Mouse (Mus musculus) limb, embryonic 10.5 days (tissue): ENCODE results near the gene Ascl3. TPM values are rescaled to one million over a fixed set of nuclear protein-coding genes. Genes with fewer than 3 reads are reported as not detected.

Experiments used
- DNase-seq: peaks from one replicate; pipeline ENCODE4 v3.0.0-alpha.2; 2017; ENCODE audit warnings: low spot score
- H3K27ac ChIP-seq: fragments of 300-500 bp; sonication (generic); 2 replicates; pipeline ENCODE4 v1.5.1; 2016; ENCODE audit warnings: mild to moderate bottlenecking
- H3K27me3 ChIP-seq: fragments of 300-500 bp; sonication (generic); 2 replicates; pipeline ENCODE4 v1.6.1; 2016; ENCODE audit warnings: low read depth, mild to moderate bottlenecking; ENCODE audit not compliant: poor library complexity, severe bottlenecking
- H3K36me3 ChIP-seq: fragments of 300-500 bp; sonication (generic); 2 replicates; pipeline ENCODE4 v1.6.1; 2016; ENCODE audit warnings: mild to moderate bottlenecking, moderate library complexity
- H3K4me1 ChIP-seq: fragments of 300-500 bp; sonication (generic); 2 replicates; pipeline ENCODE4 v1.6.1; 2016
- H3K4me3 ChIP-seq: fragments of 300-500 bp; sonication (generic); 2 replicates; pipeline ENCODE4 v1.5.1; 2016; ENCODE audit warnings: mild to moderate bottlenecking, moderate library complexity
- H3K9me3 ChIP-seq: fragments of 300-500 bp; sonication (generic); replicated peaks from 2 replicates; pipeline ENCODE4 v1.6.1; 2016; ENCODE audit warnings: mild to moderate bottlenecking
- WGBS: fragments of 180-500 bp; shearing (Covaris S2); methylation state at CpG from one replicate; pipeline ENCODE4 v1.1.7; 2016; 5-methylcytosine and 5-hydroxymethylcytosine counted together
- polyA plus RNA-seq: library from polyadenylated mRNA; unstranded; fragments of >200 nt; fragmentation: Nextera tagmentation; extraction: Ambion mirVana; gene quantifications from 2 replicates; pipeline ENCODE4 v1.2.1, GENCODE M21; 2016

Ascl3 gene
- polyA plus RNA-seq: 0.35 TPM in 1 of 2 replicates, not detected in the other

- H3K4me1 ChIP-seq: peaks cover 6% of the 10 kb centered on the region; the same call in 1 of the 2 replicates
- H3K4me3 ChIP-seq: no peak within 1 kb of the TSS
- WGBS: 88% methylated on average over 5 of the region's 5 CpGs
- H3K36me3 ChIP-seq: no peaks in the 10 kb centered on the region
- no peak within 1 kb of the TSS for H3K27ac ChIP-seq
- H3K27me3 ChIP-seq: no peaks in the 10 kb centered on the region
- no peak for DNase-seq
- no peaks in the 10 kb centered on the region for H3K9me3 ChIP-seq
Measured at GRCm38 (mm10) chr7:109731626-109732025, at the start of gene Ascl3. TSS of gene Ascl3 (minus strand) at chr7:109731726.

- peaks cover 14% of the 10 kb centered on the region for H3K4me1 ChIP-seq
- H3K4me3 ChIP-seq: peak overlapping the region; percentile 56
- H3K9me3 ChIP-seq: no peaks in the 10 kb centered on the region
- no peaks in the 10 kb centered on the region for H3K36me3 ChIP-seq
- H3K27me3 ChIP-seq: peaks cover 68% of the 10 kb centered on the region
- no peak for DNase-seq
- WGBS: 3% methylated on average over 24 of the region's 24 CpGs
- H3K27ac ChIP-seq: no peak overlapping the region
Measured at GRCm38 (mm10) chr7:109781087-109781469, 49.6 kb upstream of the Ascl3 start.

- no peaks in the 10 kb centered on the region for H3K36me3 ChIP-seq
- H3K9me3 ChIP-seq: no peaks in the 10 kb centered on the region
- DNase-seq: no peak
- H3K27ac ChIP-seq: no peak overlapping the region
- H3K4me3 ChIP-seq: no peak overlapping the region
- no peaks in the 10 kb centered on the region for H3K4me1 ChIP-seq
- H3K27me3 ChIP-seq: no peaks in the 10 kb centered on the region
Measured at GRCm38 (mm10) chr7:109772251-109772650, 40.7 kb upstream of the Ascl3 start.

- no peak for DNase-seq
- Histone ChIP-seq H3K27ac (no peak overlapping the region), H3K4me3 (no peak overlapping the region), H3K27me3 (no peaks in the 10 kb centered on the region), H3K9me3 (no peaks in the 10 kb centered on the region), H3K4me1 (no peaks in the 10 kb centered on the region), H3K36me3 (no peaks in the 10 kb centered on the region)
- WGBS: 59% methylated on average over 2 of the region's 2 CpGs
Measured at GRCm38 (mm10) chr7:109768699-109769383, 37.3 kb upstream of the Ascl3 start.

- Histone ChIP-seq H3K4me3 (no peak overlapping the region), H3K27ac (no peak overlapping the region), H3K27me3 (no peaks in the 10 kb centered on the region), H3K4me1 (no peaks in the 10 kb centered on the region), H3K36me3 (no peaks in the 10 kb centered on the region), H3K9me3 (no peaks in the 10 kb centered on the region)
- no peak for DNase-seq
- WGBS: 86% methylated on average over 7 of the region's 7 CpGs
Measured at GRCm38 (mm10) chr7:109767575-109768350, 36.2 kb upstream of the Ascl3 start.

- no peak overlapping the region for H3K4me3 ChIP-seq
- WGBS: 81% methylated on average over 2 of the region's 2 CpGs
- no peak overlapping the region for H3K27ac ChIP-seq
- no peaks in the 10 kb centered on the region for H3K4me1 ChIP-seq
- no peaks in the 10 kb centered on the region for H3K9me3 ChIP-seq
- no peak for DNase-seq
- H3K36me3 ChIP-seq: no peaks in the 10 kb centered on the region
- H3K27me3 ChIP-seq: no peaks in the 10 kb centered on the region
Measured at GRCm38 (mm10) chr7:109764009-109764408, 32.5 kb upstream of the Ascl3 start.

- H3K27me3 ChIP-seq: no peaks in the 10 kb centered on the region
- H3K4me3 ChIP-seq: no peak overlapping the region
- H3K4me1 ChIP-seq: peaks cover 17% of the 10 kb centered on the region
- H3K36me3 ChIP-seq: no peaks in the 10 kb centered on the region
- 84% methylated on average over 3 of the region's 3 CpGs for WGBS
- no peaks in the 10 kb centered on the region for H3K9me3 ChIP-seq
- no peak overlapping the region for H3K27ac ChIP-seq
- DNase-seq: no peak
Measured at GRCm38 (mm10) chr7:109756291-109756690, 24.8 kb upstream of the Ascl3 start.

GRCm38 (mm10) chr7:109754034-109754433, 22.5 kb upstream of the Ascl3 start:
- no peak for DNase-seq
- H3K36me3 ChIP-seq: no peaks in the 10 kb centered on the region
- H3K4me1 ChIP-seq: peaks cover 17% of the 10 kb centered on the region
- H3K27ac ChIP-seq: no peak overlapping the region
- H3K27me3 ChIP-seq: no peaks in the 10 kb centered on the region
- H3K9me3 ChIP-seq: no peaks in the 10 kb centered on the region
- 91% methylated on average over 8 of the region's 8 CpGs for WGBS
- no peak overlapping the region for H3K4me3 ChIP-seq

- no peaks in the 10 kb centered on the region for H3K9me3 ChIP-seq
- peak within 1 kb of the TSS; percentile 85 for H3K27ac ChIP-seq
- H3K27me3 ChIP-seq: no peaks in the 10 kb centered on the region
- H3K4me3 ChIP-seq: peak within 1 kb of the TSS; percentile 74
- H3K36me3 ChIP-seq: no peaks in the 10 kb centered on the region
- WGBS: under 1% methylated on average over 74 of the region's 74 CpGs
- peak; percentile 86 for DNase-seq
- H3K4me1 ChIP-seq: peaks cover 17% of the 10 kb centered on the region
Measured at GRCm38 (mm10) chr7:109752008-109752925, 20.7 kb upstream of the Ascl3 start, which contains the start of gene Tmem9b. TSS of gene Tmem9b (minus strand) at chr7:109752875.

GRCm38 (mm10) chr7:109751427-109752007, 20.0 kb upstream of the Ascl3 start:
- peak overlapping the region; percentile 74 for H3K4me3 ChIP-seq
- H3K27ac ChIP-seq: peak overlapping the region; percentile 85

GRCm38 (mm10) chr7:109747747-109748146, 16.2 kb upstream of the Ascl3 start:
- Histone ChIP-seq H3K4me3 (no peak overlapping the region), H3K4me1 (peaks cover 11% of the 10 kb centered on the region), H3K9me3 (no peaks in the 10 kb centered on the region), H3K27ac (no peak overlapping the region), H3K27me3 (no peaks in the 10 kb centered on the region), H3K36me3 (peaks cover 12% of the 10 kb centered on the region; the same call in 1 of the 2 replicates)
- no peak for DNase-seq
- WGBS: 71% methylated on average over 1 of the region's 1 CpGs

More at GRCm38 (mm10) chr7:109751427-109752007, 20.0 kb upstream of the Ascl3 start:
- Histone ChIP-seq H3K27me3 (no peaks in the 10 kb centered on the region), H3K9me3 (no peaks in the 10 kb centered on the region), H3K36me3 (no peaks in the 10 kb centered on the region), H3K4me1 (peaks cover 17% of the 10 kb centered on the region)
- 4% methylated on average over 13 of the region's 13 CpGs for WGBS
- DNase-seq: no peak

GRCm38 (mm10) chr7:109741703-109742102, 10.2 kb upstream of the Ascl3 start:
- Histone ChIP-seq H3K27me3 (no peaks in the 10 kb centered on the region), H3K4me1 (no peaks in the 10 kb centered on the region), H3K4me3 (no peak overlapping the region), H3K27ac (no peak overlapping the region), H3K36me3 (peaks cover 12% of the 10 kb centered on the region; the same call in 1 of the 2 replicates), H3K9me3 (no peaks in the 10 kb centered on the region)
- 89% methylated on average over 4 of the region's 4 CpGs for WGBS
- DNase-seq: no peak
